Mouse (Mus musculus): ENCODE data around the gene Lrrc49. TPM values are rescaled to one million over a fixed set of nuclear protein-coding genes. Genes with fewer than 3 reads are reported as not detected.

The Lrrc49 gene
- total RNA-seq (2023) = 2.5 and 2.9 TPM in 2 replicates

GRCm38 (mm10) chr9:60687891-60688324 lies at the start of gene Lrrc49:
TSS of gene Lrrc49 (minus strand) at chr9:60688158.

DNA sequence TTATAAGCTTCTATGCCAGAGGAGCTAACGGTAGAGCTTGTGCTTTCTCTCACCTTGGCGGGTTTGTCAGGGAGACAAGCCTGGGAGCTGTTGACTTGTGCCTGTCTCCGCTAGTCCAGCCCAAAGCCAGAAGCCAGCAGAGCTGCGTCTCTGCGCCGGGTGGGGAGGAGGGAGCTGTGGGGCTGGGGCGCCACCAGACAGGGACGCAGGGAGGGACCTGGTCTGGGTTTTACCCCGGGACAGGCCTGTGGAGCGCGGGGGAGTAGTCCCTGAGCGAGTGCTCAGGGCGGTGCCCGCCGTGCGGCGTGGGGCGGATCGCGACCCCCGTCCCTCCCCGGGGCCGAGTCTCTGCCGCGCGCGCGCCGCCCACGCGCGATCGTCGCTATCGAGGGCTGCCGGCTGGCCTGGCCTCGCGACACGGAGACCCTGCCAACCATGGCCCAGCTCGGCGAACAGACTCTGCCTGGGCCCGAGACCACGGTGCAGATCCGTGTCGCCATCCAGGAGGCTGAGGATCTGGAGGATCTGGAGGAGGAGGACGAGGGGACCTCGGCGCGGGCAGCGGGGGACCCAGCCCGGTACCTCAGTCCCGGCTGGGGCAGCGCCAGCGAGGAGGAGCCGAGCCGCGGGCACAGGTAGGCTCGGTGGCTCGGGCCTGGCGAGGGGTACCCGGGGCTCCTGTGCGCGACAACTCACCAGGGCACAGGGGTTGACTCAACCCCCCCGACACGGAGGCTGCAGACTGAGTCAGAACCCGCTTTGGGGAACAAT lies 25.0 kb upstream of the Lrrc49 start, which contains the start of gene Larp6:
Gene Larp6 (plus strand): TSS at position 219 of the 771 bp plus-strand sequence.

GRCm38 (mm10) chr9:60521806-60522264 lies 166.1 kb downstream of the Lrrc49 start, which contains the start of gene Thsd4:
TSS of gene Thsd4 (minus strand) at chr9:60522046.

Other genes with a start within 250 kb of the Lrrc49 start
- gene Thsd4, start 166.1 kb downstream of the Lrrc49 start, total RNA-seq (2023) = 0.05 and 0.09 TPM in 2 replicates
- gene Larp6, start 24.8 kb upstream of the Lrrc49 start, total RNA-seq (2023) = not detected in 2 replicates
- gene Uaca, start 106.4 kb upstream of the Lrrc49 start, total RNA-seq (2023) = 0.57 and 0.63 TPM in 2 replicates